Mouse (Mus musculus) forebrain, embryonic 15.5 days (tissue): ENCODE data around the gene Vps11. TPM values are rescaled to one million over a fixed set of nuclear protein-coding genes. Genes with fewer than 3 reads are reported as not detected.
A peak's percentile ranks its signal among the peaks of the same experiment; 100 is the strongest.

Experiments used
- ATAC-seq: fragments of 200-750 bp; cut with Nextera tagmentation; replicated peaks from 2 replicates; pipeline ENCODE4 v1.8.0; 2017; ENCODE audit warnings: mild to moderate bottlenecking, moderate TSS enrichment, moderate library complexity
- H3K27ac ChIP-seq: fragments of 300-500 bp; sonication (generic); replicated peaks from 2 replicates; pipeline ENCODE4 v1.5.1; 2015; ENCODE audit warnings: mild to moderate bottlenecking, inconsistent platforms
- H3K27me3 ChIP-seq: fragments of 300-500 bp; sonication (generic); 2 replicates; pipeline ENCODE4 v1.6.1; 2015; ENCODE audit warnings: inconsistent platforms
- H3K36me3 ChIP-seq: fragments of 300-500 bp; sonication (generic); 2 replicates; pipeline ENCODE4 v1.6.1; 2015; ENCODE audit warnings: mild to moderate bottlenecking, inconsistent platforms
- H3K4me1 ChIP-seq: fragments of 300-500 bp; sonication (generic); 2 replicates; pipeline ENCODE4 v1.6.1; 2015; ENCODE audit warnings: inconsistent platforms
- H3K4me2 ChIP-seq: fragments of 300-500 bp; sonication (generic); replicated peaks from 2 replicates; pipeline ENCODE4 v1.6.1; 2015; ENCODE audit warnings: mild to moderate bottlenecking, inconsistent platforms
- H3K4me3 ChIP-seq: fragments of 300-500 bp; sonication (generic); 2 replicates; pipeline ENCODE4 v1.5.1; 2015; ENCODE audit warnings: mild to moderate bottlenecking, inconsistent platforms
- H3K9ac ChIP-seq: fragments of 300-500 bp; sonication (generic); replicated peaks from 2 replicates; pipeline ENCODE4 v1.6.1; 2015; ENCODE audit warnings: mild to moderate bottlenecking, inconsistent platforms
- H3K9me3 ChIP-seq: fragments of 300-500 bp; sonication (generic); 2 replicates; pipeline ENCODE4 v1.6.1; 2016; ENCODE audit warnings: inconsistent platforms
- WGBS: fragments of 180-500 bp; shearing (Covaris S2); methylation state at CpG from one replicate; pipeline ENCODE4 v1.1.7; 2015; ENCODE audit warnings: mixed read lengths; 5-methylcytosine and 5-hydroxymethylcytosine counted together
- polyA plus RNA-seq: library from polyadenylated mRNA; unstranded; fragments of >200 nt; fragmentation: Nextera tagmentation; extraction: Ambion mirVana; gene quantifications from 2 replicates; pipeline ENCODE4 v1.2.1, GENCODE M21; 2015

Vps11 gene
- polyA plus RNA-seq, 1 experiment from 2014 or later: 42.3 TPM

- Histone ChIP-seq H3K36me3 (peaks cover 21% of the 10 kb centered on the region; the same call in 1 of the 2 replicates), H3K9me3 (no peaks in the 10 kb centered on the region)
- WGBS: 20% methylated on average over 3 of the region's 3 CpGs
Observed at GRCm38 (mm10) chr9:44318826-44319095, 42.7 kb downstream of the Vps11 start.

GRCm38 (mm10) chr9:44318076-44318825 lies 43.2 kb downstream of the Vps11 start:
- H3K9me3 ChIP-seq: no peaks in the 10 kb centered on the region
- H3K4me2 ChIP-seq: peak overlapping the region; percentile 86
- peaks cover 26% of the 10 kb centered on the region; the same call in 1 of the 2 replicates for H3K36me3 ChIP-seq
- WGBS: 45% methylated on average over 5 of the region's 5 CpGs
- peaks cover 41% of the 10 kb centered on the region for H3K4me1 ChIP-seq
- no peak for ATAC-seq
- H3K9ac ChIP-seq: peak overlapping the region; percentile 84
- no peaks in the 10 kb centered on the region for H3K27me3 ChIP-seq
- H3K27ac ChIP-seq: no peak overlapping the region
- H3K4me3 ChIP-seq: peak overlapping the region; percentile 73

More at GRCm38 (mm10) chr9:44318826-44319095, 42.7 kb downstream of the Vps11 start:
- peaks cover 39% of the 10 kb centered on the region for H3K4me1 ChIP-seq
- no peak overlapping the region for H3K27ac ChIP-seq
- no peak for ATAC-seq
- H3K9ac ChIP-seq: peak overlapping the region; percentile 84
- H3K4me3 ChIP-seq: peak overlapping the region; percentile 73
- H3K4me2 ChIP-seq: peak overlapping the region; percentile 86
- no peaks in the 10 kb centered on the region for H3K27me3 ChIP-seq

GRCm38 (mm10) chr9:44317452-44317851 lies 44.0 kb downstream of the Vps11 start:
- WGBS: 67% methylated on average over 4 of the region's 4 CpGs
- H3K27me3 ChIP-seq: no peaks in the 10 kb centered on the region
- H3K9me3 ChIP-seq: no peaks in the 10 kb centered on the region
- no peak overlapping the region for H3K4me2 ChIP-seq
- H3K36me3 ChIP-seq: peaks cover 33% of the 10 kb centered on the region
- no peak overlapping the region for H3K27ac ChIP-seq
- H3K4me3 ChIP-seq: no peak overlapping the region
- no peak overlapping the region for H3K9ac ChIP-seq
- H3K4me1 ChIP-seq: peaks cover 41% of the 10 kb centered on the region
- no peak for ATAC-seq

- Histone ChIP-seq H3K9ac (no peak overlapping the region), H3K4me3 (no peak overlapping the region), H3K27me3 (no peaks in the 10 kb centered on the region), H3K9me3 (no peaks in the 10 kb centered on the region), H3K4me1 (peaks cover 33% of the 10 kb centered on the region), H3K4me2 (no peak overlapping the region), H3K27ac (no peak overlapping the region), H3K36me3 (peaks cover 34% of the 10 kb centered on the region)
- 93% methylated on average over 18 of the region's 18 CpGs for WGBS
- ATAC-seq: no peak
Observed at GRCm38 (mm10) chr9:44314910-44315309, 46.6 kb downstream of the Vps11 start.

GRCm38 (mm10) chr9:44314257-44314547 lies 47.3 kb downstream of the Vps11 start:
- Histone ChIP-seq H3K4me2 (no peak overlapping the region), H3K27me3 (no peaks in the 10 kb centered on the region), H3K4me3 (no peak overlapping the region), H3K9ac (no peak overlapping the region), H3K4me1 (peaks cover 30% of the 10 kb centered on the region), H3K9me3 (no peaks in the 10 kb centered on the region), H3K27ac (no peak overlapping the region), H3K36me3 (peaks cover 34% of the 10 kb centered on the region)
- no peak for ATAC-seq
- 57% methylated on average over 4 of the region's 4 CpGs for WGBS

GRCm38 (mm10) chr9:44313476-44314256 lies 47.8 kb downstream of the Vps11 start:
- Histone ChIP-seq H3K4me2 (no peak overlapping the region), H3K36me3 (peaks cover 34% of the 10 kb centered on the region), H3K27me3 (no peaks in the 10 kb centered on the region), H3K27ac (no peak overlapping the region), H3K9me3 (no peaks in the 10 kb centered on the region), H3K4me3 (no peak overlapping the region), H3K9ac (no peak overlapping the region), H3K4me1 (peaks cover 25% of the 10 kb centered on the region)
- 67% methylated on average over 19 of the region's 19 CpGs for WGBS
- no peak; the same call in 1 of the 2 replicates for ATAC-seq

GRCm38 (mm10) chr9:44311136-44312134 lies 50.0 kb downstream of the Vps11 start:
- ATAC-seq: 0 out of 2 replicates have a peak, but pooled peaks have one; percentile 9
- Histone ChIP-seq H3K27ac (no peak overlapping the region), H3K4me2 (no peak overlapping the region), H3K4me3 (no peak overlapping the region), H3K27me3 (no peaks in the 10 kb centered on the region), H3K9me3 (no peaks in the 10 kb centered on the region), H3K9ac (no peak overlapping the region), H3K4me1 (peaks cover 6% of the 10 kb centered on the region), H3K36me3 (peaks cover 34% of the 10 kb centered on the region)
- WGBS: 6% methylated on average over 27 of the region's 27 CpGs

GRCm38 (mm10) chr9:44310750-44311135 lies 50.7 kb downstream of the Vps11 start:
- no peak for ATAC-seq
- Histone ChIP-seq H3K36me3 (peaks cover 29% of the 10 kb centered on the region), H3K9ac (no peak overlapping the region), H3K4me3 (no peak overlapping the region), H3K27me3 (no peaks in the 10 kb centered on the region), H3K9me3 (no peaks in the 10 kb centered on the region), H3K27ac (no peak overlapping the region), H3K4me2 (no peak overlapping the region), H3K4me1 (peaks cover 6% of the 10 kb centered on the region)
- WGBS: 23% methylated on average over 10 of the region's 10 CpGs

- Histone ChIP-seq H3K27me3 (no peaks in the 10 kb centered on the region), H3K4me3 (no peak overlapping the region), H3K9me3 (no peaks in the 10 kb centered on the region), H3K9ac (no peak overlapping the region), H3K27ac (no peak overlapping the region), H3K36me3 (peaks cover 20% of the 10 kb centered on the region), H3K4me1 (peaks cover 7% of the 10 kb centered on the region), H3K4me2 (no peak overlapping the region)
- WGBS: 66% methylated on average over 3 of the region's 3 CpGs
- ATAC-seq: no peak
Observed at GRCm38 (mm10) chr9:44309756-44310155, 51.7 kb downstream of the Vps11 start.

GRCm38 (mm10) chr9:44307248-44307647 lies 54.2 kb downstream of the Vps11 start:
- H3K27me3 ChIP-seq: no peaks in the 10 kb centered on the region
- WGBS: 85% methylated on average over 2 of the region's 2 CpGs
- no peak overlapping the region for H3K4me2 ChIP-seq
- ATAC-seq: no peak
- H3K9me3 ChIP-seq: no peaks in the 10 kb centered on the region
- H3K4me3 ChIP-seq: no peak overlapping the region
- peaks cover 13% of the 10 kb centered on the region for H3K4me1 ChIP-seq
- no peak overlapping the region for H3K9ac ChIP-seq
- H3K27ac ChIP-seq: no peak overlapping the region
- H3K36me3 ChIP-seq: peaks cover 5% of the 10 kb centered on the region

- H3K9me3 ChIP-seq: no peaks in the 10 kb centered on the region
Observed at GRCm38 (mm10) chr9:44306532-44306931, 54.9 kb downstream of the Vps11 start.

More at GRCm38 (mm10) chr9:44306532-44306931, 54.9 kb downstream of the Vps11 start:
- Histone ChIP-seq H3K4me2 (no peak overlapping the region), H3K27me3 (no peaks in the 10 kb centered on the region), H3K36me3 (peaks cover 12% of the 10 kb centered on the region), H3K4me1 (peaks cover 13% of the 10 kb centered on the region), H3K27ac (no peak overlapping the region), H3K4me3 (no peak overlapping the region), H3K9ac (no peak overlapping the region)
- ATAC-seq: no peak
- WGBS: 87% methylated on average over 6 of the region's 6 CpGs
